Mouse (Mus musculus) E14TG2a.4 (cell line): ENCODE results near the gene Emp1.

Experiments
- CTCF ChIP-seq: conservative IDR thresholded peaks from 2 replicates; pipeline ENCODE4 v1.5.1; 2014; ENCODE audit warnings: low read length
- POU5F1 ChIP-seq: IDR thresholded peaks from 2 replicates; pipeline ENCODE4 v1.6.1; 2014; ENCODE audit warnings: low read length, borderline replicate concordance

GRCm38 (mm10) chr6:135370954-135371353, 8.6 kb downstream of the Emp1 start:
- TF ChIP-seq CTCF, result no peak
- TF ChIP-seq POU5F1, result no peak
